Mouse (Mus musculus) erythroblast, embryonic 14.5 days (primary cell): ENCODE data around the gene Muc4.

Source experiments
- GATA1 ChIP-seq: IDR thresholded peaks from 2 replicates; pipeline ENCODE4 v1.6.1; 2012; ENCODE audit warnings: low read length, inconsistent platforms, mixed read lengths
- TAL1 ChIP-seq: IDR thresholded peaks from 3 replicates; pipeline ENCODE4 v1.6.1; 2012; ENCODE audit warnings: low read length, inconsistent platforms, mixed read lengths

DNA sequence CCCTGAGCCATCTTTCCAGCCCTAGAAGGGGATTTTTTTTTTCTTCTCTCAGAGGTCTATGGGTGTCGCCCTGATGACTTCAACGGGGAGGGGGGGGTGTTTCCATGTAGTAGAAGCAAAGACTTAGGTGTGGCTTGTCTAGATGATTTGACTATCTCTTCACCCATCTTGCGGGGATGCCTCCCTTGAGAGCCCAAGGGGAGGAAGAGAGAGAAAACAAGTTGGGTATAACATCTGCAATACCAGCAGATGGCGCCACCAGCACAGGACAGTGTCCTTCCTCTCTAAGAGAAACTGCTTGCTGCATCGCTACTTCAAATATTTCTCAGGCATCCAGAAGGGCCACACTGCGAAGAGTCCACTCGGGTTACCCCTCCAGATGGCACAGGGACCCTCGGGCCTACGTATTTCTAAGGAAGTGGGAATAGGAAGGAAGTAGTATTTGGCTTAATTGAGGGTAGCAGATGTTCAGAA, 77.2 kb downstream of the Muc4 start:
- TF ChIP-seq TAL1 (no peak), GATA1 (no peak)
